Mouse (Mus musculus) lung, adult 18-20 months (tissue): ENCODE measurements around the gene Vmn1r35.
"Not testable (repeated sequence)": the region's sequence is repeated elsewhere in the genome, so short reads cannot be mapped to it uniquely, and the experiment has no call there.

Experiments used
- DNase-seq, 2 experiments: peaks; one replicate each; pipeline ENCODE4 v3.0.0; 2022; ENCODE audit warnings: mixed read lengths in 2 of 2

Gene Vmn1r35

DNA sequence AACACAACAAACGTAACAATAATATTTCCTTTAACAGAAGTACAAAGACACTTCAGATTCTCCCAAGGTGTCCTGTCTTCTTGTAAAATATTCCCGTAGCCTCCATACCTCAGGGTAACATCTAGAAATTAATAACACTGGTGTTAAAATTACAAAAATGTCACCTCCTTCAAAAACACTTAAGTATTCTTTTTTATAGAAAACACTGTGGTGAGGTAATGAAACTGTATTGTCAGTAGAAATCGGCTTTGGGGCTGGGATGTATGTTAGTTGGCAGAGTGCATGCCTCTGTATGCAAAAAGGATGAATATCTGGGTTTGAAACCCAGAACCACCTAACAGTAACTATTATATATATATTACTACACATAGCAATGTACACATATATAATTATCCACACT lies at the start of gene Vmn1r35:
TSS of gene Vmn1r35 (minus strand) at position 101 of the 400 bp plus-strand sequence.
- DNase-seq = no peak

DNA sequence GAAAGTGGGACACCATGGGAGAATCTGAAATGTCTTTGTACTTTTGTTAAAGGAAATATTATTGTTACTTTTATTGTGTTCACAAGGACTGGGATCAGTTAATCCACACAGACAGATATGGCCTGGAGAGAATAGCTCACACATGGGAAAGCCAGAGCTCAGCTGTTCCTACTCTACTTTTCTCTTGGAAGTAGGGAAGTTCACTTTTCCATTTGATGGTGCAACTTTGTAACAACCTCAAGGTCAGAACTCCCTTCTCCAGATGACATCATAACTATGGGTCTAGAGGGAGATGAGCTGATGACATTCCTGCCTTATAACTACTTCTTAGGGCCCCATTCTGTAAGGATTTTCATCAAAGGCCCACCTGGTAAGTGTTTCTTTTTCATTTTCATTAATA lies 43.4 kb upstream of the Vmn1r35 start, which contains the start of gene Vmn1r37:
TSS of gene Vmn1r37 (plus strand) at position 301 of the 400 bp plus-strand sequence.
- not testable (repeated sequence) for DNase-seq

- DNase-seq = not testable (repeated sequence)
These were observed 33.4 kb upstream of the Vmn1r35 start, which contains the start of gene Vmn1r36 for GRCm38 (mm10) chr6:66719068-66719467. Gene Vmn1r36, minus strand, starts transcription at chr6:66719168.

DNA sequence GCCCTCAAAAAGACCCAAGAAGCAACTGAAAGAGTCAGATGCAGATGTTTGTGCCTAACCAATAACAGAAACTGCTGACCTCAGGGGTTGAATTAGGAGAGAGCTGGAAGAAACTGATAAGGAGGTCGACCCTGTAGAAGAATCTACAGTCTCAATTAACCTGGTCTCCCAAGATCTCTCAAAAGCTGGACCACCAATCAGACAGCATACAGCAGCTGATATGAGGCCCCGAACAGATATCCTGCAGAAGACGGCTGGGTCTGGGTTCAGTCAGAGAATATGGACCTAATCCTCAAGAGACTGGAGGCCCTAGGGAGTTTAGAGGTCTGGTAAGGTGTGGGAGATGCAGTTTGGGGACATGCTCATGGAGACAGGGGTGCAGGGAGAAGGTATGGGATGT lies 28.1 kb upstream of the Vmn1r35 start:
- no peak for DNase-seq

- DNase-seq = no peak
These were observed 23.2 kb upstream of the Vmn1r35 start for GRCm38 (mm10) chr6:66708901-66709300.

DNA sequence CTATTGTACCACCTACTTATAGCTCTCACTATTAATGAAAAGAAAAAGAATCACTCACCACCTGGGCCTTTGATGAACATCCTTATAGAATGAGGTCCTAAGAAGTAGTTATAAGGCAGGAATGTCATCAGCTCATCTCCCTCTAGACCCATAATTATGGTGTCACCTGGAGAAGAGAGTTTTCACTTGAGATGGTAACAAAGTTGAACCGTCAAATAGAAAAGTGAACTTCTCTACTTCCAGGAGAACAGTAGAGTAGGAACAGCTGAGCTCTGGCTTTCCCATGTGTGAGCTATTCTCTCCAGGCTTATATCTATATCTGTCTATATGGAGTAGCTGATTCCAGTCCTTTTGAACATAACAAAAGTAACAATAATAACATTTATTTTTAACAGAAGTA lies 41.9 kb downstream of the Vmn1r35 start, which contains the start of gene Vmn1r34:
TSS of gene Vmn1r34 (minus strand) at position 101 of the 400 bp plus-strand sequence.
- no peak for DNase-seq
